Mouse (Mus musculus) MEL (cell line): ENCODE data around the gene Krtap6-1. TPM values are rescaled to one million over a fixed set of nuclear protein-coding genes. Genes with fewer than 3 reads are reported as not detected.
A peak's percentile ranks its signal among the peaks of the same experiment; 100 is the strongest.
"Not testable (repeated sequence)": the region's sequence is repeated elsewhere in the genome, so short reads cannot be mapped to it uniquely, and the experiment has no call there.

Source experiments
- DNase-seq: peaks from one replicate; pipeline ENCODE4 v3.0.0; 2011; ENCODE audit warnings: low read depth, low spot score
- H3K27ac ChIP-seq: 2 replicates; pipeline ENCODE4 v1.5.1; 2012; ENCODE audit warnings: low read depth, mild to moderate bottlenecking, control low read depth, low read length, moderate library complexity; ENCODE audit not compliant: control insufficient read depth
- H3K27me3 ChIP-seq, 2 experiments: fragments of 150-350 bp in 1 of 2; sonication (generic) in 1 of 2; 2 replicates each; pipeline ENCODE4 v1.6.1; 2012; ENCODE audit warnings: low read length in 2 of 2, mild to moderate bottlenecking in 2 of 2, improper control_type of control experiment in 1 of 2, moderate library complexity in 1 of 2; ENCODE audit not compliant: insufficient read depth in 2 of 2, control insufficient read depth in 1 of 2
- H3K36me3 ChIP-seq, 2 experiments: 2 replicates each; pipeline ENCODE4 v1.6.1; 2012 to 2014; ENCODE audit warnings: low read length in 2 of 2, improper control_type of control experiment in 1 of 2, inconsistent platforms in 1 of 2, mild to moderate bottlenecking in 1 of 2; ENCODE audit not compliant: insufficient read depth in 2 of 2, control insufficient read depth in 1 of 2
- H3K4me1 ChIP-seq, 2 experiments: fragments of 150-350 bp in 1 of 2; sonication (generic) in 1 of 2; 2 replicates each; pipeline ENCODE4 v1.6.1; 2012; ENCODE audit warnings: low read length in 2 of 2, improper control_type of control experiment in 1 of 2, mild to moderate bottlenecking in 1 of 2; ENCODE audit not compliant: insufficient read depth in 2 of 2, control insufficient read depth in 1 of 2
- H3K4me3 ChIP-seq, 2 experiments: fragments of 150-350 bp in 1 of 2; sonication (generic) in 1 of 2; 2 replicates each; pipeline ENCODE4 v1.5.1; 2012; ENCODE audit warnings: low read depth in 2 of 2, low read length in 2 of 2, mild to moderate bottlenecking in 2 of 2, moderate library complexity in 2 of 2, control low read depth in 1 of 2, improper control_type of control experiment in 1 of 2; ENCODE audit not compliant: control insufficient read depth in 1 of 2, insufficient read depth in 1 of 2
- H3K79me2 ChIP-seq: 2 replicates; pipeline ENCODE4 v1.6.1; 2012; ENCODE audit warnings: mild to moderate bottlenecking, low read length, moderate library complexity; ENCODE audit not compliant: control insufficient read depth, poor library complexity, insufficient read depth
- H3K9ac ChIP-seq: 2 replicates; pipeline ENCODE4 v1.6.1; 2012; ENCODE audit warnings: low read depth, mild to moderate bottlenecking, control low read depth, low read length, moderate library complexity; ENCODE audit not compliant: control insufficient read depth, poor library complexity, severe bottlenecking
- H3K9me3 ChIP-seq: fragments of 150-350 bp; sonication (generic); replicated peaks from 2 replicates; pipeline ENCODE4 v1.6.1; 2012; ENCODE audit warnings: mild to moderate bottlenecking, low read length, improper control_type of control experiment, moderate library complexity; ENCODE audit not compliant: insufficient read depth
- BHLHE40 ChIP-seq: IDR thresholded peaks from 2 replicates; pipeline ENCODE4 v1.6.1; 2012; ENCODE audit warnings: low read depth, mild to moderate bottlenecking, inconsistent platforms, low read length, improper control_type of control experiment, borderline replicate concordance
- CHD1 ChIP-seq: IDR thresholded peaks from 2 replicates; pipeline ENCODE4 v1.6.1; 2012; ENCODE audit warnings: low read depth, mild to moderate bottlenecking, inconsistent platforms, low read length, improper control_type of control experiment
- CHD2 ChIP-seq: IDR thresholded peaks from 2 replicates; pipeline ENCODE4 v1.6.1; 2011; ENCODE audit warnings: low read length, improper control_type of control experiment
- CTCF ChIP-seq, 3 experiments: IDR thresholded peaks in 2 of 3; conservative IDR thresholded peaks in 1 of 3; 2 replicates each; pipeline ENCODE4 v1.5.1; 2011 to 2012; ENCODE audit warnings: low read length in 3 of 3, low read depth in 2 of 3, mild to moderate bottlenecking in 2 of 3, improper control_type of control experiment in 1 of 3, inconsistent platforms in 1 of 3, mixed read lengths in 1 of 3, moderate library complexity in 1 of 3; ENCODE audit not compliant: control insufficient read depth in 1 of 3, insufficient read depth in 1 of 3, poor library complexity in 1 of 3, severe bottlenecking in 1 of 3
- E2F4 ChIP-seq: IDR thresholded peaks from 2 replicates; pipeline ENCODE4 v1.6.1; 2011; ENCODE audit warnings: low read depth, low read length, improper control_type of control experiment, borderline replicate concordance
- EP300 ChIP-seq, 2 experiments: IDR thresholded peaks; 2 replicates each; pipeline ENCODE4 v1.6.1; 2011; ENCODE audit warnings: improper control_type of control experiment in 2 of 2, low read length in 2 of 2, low read depth in 1 of 2, mild to moderate bottlenecking in 1 of 2
- GABPA ChIP-seq: IDR thresholded peaks from 2 replicates; pipeline ENCODE4 v1.6.1; 2012; ENCODE audit warnings: low read depth, mild to moderate bottlenecking, inconsistent platforms, low read length, improper control_type of control experiment, moderate library complexity
- GATA1 ChIP-seq: IDR thresholded peaks from 2 replicates; pipeline ENCODE4 v1.6.1; 2011; ENCODE audit warnings: low read depth, low read length, improper control_type of control experiment
- HCFC1 ChIP-seq: IDR thresholded peaks from 2 replicates; pipeline ENCODE4 v1.6.1; 2012; ENCODE audit warnings: low read depth, mild to moderate bottlenecking, inconsistent platforms, low read length, improper control_type of control experiment, moderate library complexity
- KAT2A ChIP-seq: conservative IDR thresholded peaks from 2 replicates; pipeline ENCODE4 v1.6.1; 2012; ENCODE audit warnings: low read depth, low read length, improper control_type of control experiment, inconsistent platforms
- MAFK ChIP-seq: IDR thresholded peaks from 2 replicates; pipeline ENCODE4 v1.6.1; 2011; ENCODE audit warnings: low read depth, mild to moderate bottlenecking, low read length, improper control_type of control experiment, borderline replicate concordance
- MXI1 ChIP-seq: IDR thresholded peaks from 2 replicates; pipeline ENCODE4 v1.6.1; 2011; ENCODE audit warnings: mild to moderate bottlenecking, low read depth, low read length, improper control_type of control experiment
- MYC ChIP-seq: IDR thresholded peaks from 2 replicates; pipeline ENCODE4 v1.6.1; 2011; ENCODE audit warnings: low read depth, mild to moderate bottlenecking, low read length, improper control_type of control experiment, moderate library complexity
- NELFE ChIP-seq: IDR thresholded peaks from 2 replicates; pipeline ENCODE4 v1.6.1; 2011; ENCODE audit warnings: low read depth, low read length, improper control_type of control experiment
- POLR2A ChIP-seq, 2 experiments: IDR thresholded peaks; 2 replicates each; pipeline ENCODE4 v1.6.1; 2011 to 2012; ENCODE audit warnings: low read length in 2 of 2, mild to moderate bottlenecking in 2 of 2, control low read depth in 1 of 2, improper control_type of control experiment in 1 of 2, low read depth in 1 of 2, moderate library complexity in 1 of 2; ENCODE audit not compliant: control insufficient read depth in 1 of 2, insufficient read depth in 1 of 2, poor library complexity in 1 of 2
- TAL1 ChIP-seq: IDR thresholded peaks from 2 replicates; pipeline ENCODE4 v1.6.1; 2012; ENCODE audit warnings: mild to moderate bottlenecking, inconsistent platforms, low read length, moderate library complexity, mixed read lengths
- TBP ChIP-seq: IDR thresholded peaks from 2 replicates; pipeline ENCODE4 v1.8.0; 2011; ENCODE audit warnings: low read depth, low read length, improper control_type of control experiment
- TCF12 ChIP-seq: IDR thresholded peaks from 2 replicates; pipeline ENCODE4 v1.6.1; 2014; ENCODE audit warnings: low read depth, mild to moderate bottlenecking, inconsistent platforms, low read length, improper control_type of control experiment, moderate library complexity
- UBTF ChIP-seq: IDR thresholded peaks from 2 replicates; pipeline ENCODE4 v1.6.1; 2012; ENCODE audit warnings: low read depth, mild to moderate bottlenecking, inconsistent platforms, low read length, improper control_type of control experiment, moderate library complexity, borderline replicate concordance; ENCODE audit not compliant: insufficient read depth
- USF2 ChIP-seq, 2 experiments: IDR thresholded peaks; 2 replicates each; pipeline ENCODE4 v1.6.1; 2011 to 2012; ENCODE audit warnings: improper control_type of control experiment in 2 of 2, low read length in 2 of 2, borderline replicate concordance in 1 of 2, inconsistent platforms in 1 of 2, low read depth in 1 of 2, mild to moderate bottlenecking in 1 of 2; ENCODE audit not compliant: insufficient read depth in 1 of 2
- ZMIZ1 ChIP-seq: IDR thresholded peaks from 2 replicates; pipeline ENCODE4 v1.6.1; 2012; ENCODE audit warnings: low read depth, mild to moderate bottlenecking, inconsistent platforms, low read length, improper control_type of control experiment, moderate library complexity
- ZNF384 ChIP-seq: IDR thresholded peaks from 2 replicates; pipeline ENCODE4 v1.6.1; 2012; ENCODE audit warnings: low read depth, mild to moderate bottlenecking, inconsistent platforms, low read length, improper control_type of control experiment
- polyA plus RNA-seq, 2 experiments: library from polyadenylated mRNA; stranded (reverse) in 1 of 2; unstranded in 1 of 2; fragments of >175 nt in 1 of 2; fragments of >200 nt in 1 of 2; gene quantifications; 2 replicates each; pipeline versions ENCODE4 v1.2.1 to v1.2.4; 2012; ENCODE audit warnings: low replicate concordance in 2 of 2, low read depth in 1 of 2; ENCODE audit not compliant: insufficient read length in 2 of 2, insufficient read depth in 1 of 2, missing spikeins in 1 of 2
- total RNA-seq: library from RNA; depleted of rRNA; stranded (reverse); fragments of 300-350 nt; gene quantifications from 2 replicates; pipeline ENCODE4 v1.2.3, GENCODE M21; 2012; rRNA removed

The Krtap6-1 gene
- not detected in 2 replicates for total RNA-seq
- not detected for polyA plus RNA-seq

DNA sequence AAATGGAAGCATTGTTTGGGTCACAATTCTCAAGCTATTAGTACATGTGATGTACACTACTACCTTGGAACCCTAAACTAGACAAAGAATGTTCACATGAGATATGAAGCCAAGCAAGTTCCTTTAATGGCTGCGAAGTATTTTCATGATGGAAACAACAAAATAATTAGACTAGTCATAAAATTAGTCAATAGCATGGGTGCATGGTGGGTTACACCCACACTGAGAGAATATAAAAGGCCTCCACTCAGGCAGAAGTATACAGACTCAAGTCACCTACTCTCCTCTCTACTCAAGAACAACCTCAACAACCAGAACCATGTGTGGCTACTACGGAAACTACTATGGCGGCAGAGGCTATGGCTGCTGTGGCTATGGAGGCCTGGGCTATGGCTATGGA is at the start of gene Krtap6-1:
Gene Krtap6-1 (plus strand): TSS at position 301 of the 400 bp plus-strand sequence.
- not testable (repeated sequence) for H3K9me3 ChIP-seq, H3K36me3 ChIP-seq, H3K9ac ChIP-seq, H3K79me2 ChIP-seq, H3K27me3 ChIP-seq, DNase-seq, H3K27ac ChIP-seq, H3K4me3 ChIP-seq, H3K4me1 ChIP-seq

DNA sequence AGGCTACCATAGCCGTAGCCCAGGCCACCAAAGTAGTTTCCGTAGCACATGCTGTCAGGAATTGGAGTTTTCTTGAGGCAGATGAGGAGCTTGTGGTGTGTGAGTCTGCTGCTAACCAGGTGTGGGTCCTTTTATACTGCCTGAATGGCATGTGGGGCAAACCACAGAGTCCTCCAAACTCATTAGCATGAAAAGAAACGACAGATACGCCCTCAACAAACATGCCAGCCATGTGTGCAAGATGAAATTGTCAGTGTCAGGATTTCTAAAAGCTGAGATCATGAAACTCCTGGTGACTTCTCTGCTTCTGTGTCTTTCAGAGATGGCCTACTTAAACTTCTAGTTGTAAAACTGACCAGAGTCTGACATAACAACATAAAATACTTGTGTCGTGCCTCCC is 20.8 kb upstream of the Krtap6-1 start, which contains the start of gene Krtap22-2:
Gene Krtap22-2 (minus strand): TSS at position 101 of the 400 bp plus-strand sequence.
- no peaks in the 10 kb centered on the region for H3K4me1 ChIP-seq

DNA sequence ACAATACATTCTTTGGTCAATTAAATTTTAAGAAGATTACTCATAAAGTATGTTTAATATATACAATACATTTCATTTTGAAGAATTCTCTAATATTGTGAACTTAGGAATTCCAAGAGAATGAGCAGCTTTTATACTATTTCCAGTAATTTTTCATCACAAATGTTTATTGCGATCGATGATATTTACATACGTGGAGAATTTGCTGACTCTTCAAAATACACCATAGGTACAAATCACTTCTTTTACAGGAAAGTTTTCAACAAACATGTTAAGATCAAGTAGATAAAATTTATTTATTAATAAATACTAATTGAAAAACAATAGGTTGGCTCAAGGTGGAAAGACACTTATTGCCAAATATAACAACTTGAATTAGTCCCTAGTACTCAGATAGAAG is 17.5 kb upstream of the Krtap6-1 start:
- Histone ChIP-seq H3K27me3 (no peaks in the 10 kb centered on the region), H3K4me1 (no peaks in the 10 kb centered on the region), H3K9ac (no peak overlapping the region), H3K27ac (no peak overlapping the region), H3K9me3 (no peaks in the 10 kb centered on the region), H3K36me3 (no peaks in the 10 kb centered on the region), H3K79me2 (no peaks in the 10 kb centered on the region), H3K4me3 (no peak overlapping the region)
- TF ChIP-seq HCFC1 (no peak), KAT2A (no peak), TBP (no peak), TAL1 (no peak), BHLHE40 (no peak), POLR2A (IDR thresholded peaks at IDR 0.05; ENCODE audit: control insufficient read depth in 1 of 2, insufficient read depth in 1 of 2, low read depth in 1 of 2, low read length in 2 of 2, poor library complexity in 1 of 2) (no peak), ZNF384 (no peak), NELFE (no peak), MXI1 (no peak), MYC (no peak)
- DNase-seq: no peak

More for the DNA sequence above, 20.8 kb upstream of the Krtap6-1 start, which contains the start of gene Krtap22-2:
- H3K9ac ChIP-seq: no peak within 1 kb of the TSS
- no peaks in the 10 kb centered on the region for H3K9me3 ChIP-seq
- no peak for DNase-seq
- TF ChIP-seq E2F4 (no peak), CHD2 (no peak), TCF12 (no peak), GABPA (no peak), EP300 (IDR thresholded peaks at IDR 0.05; ENCODE audit: low read depth in 1 of 2, low read length in 2 of 2) (no peak), ZMIZ1 (no peak), CTCF (IDR thresholded peaks at IDR 0.05 in 2 of 3, conservative IDR thresholded peaks at IDR 0.05 in 1 of 3; ENCODE audit: control insufficient read depth in 1 of 3, insufficient read depth in 1 of 3, low read depth in 2 of 3, low read length in 3 of 3, poor library complexity in 1 of 3, severe bottlenecking in 1 of 3) (no peak), GATA1 (no peak), ZNF384 (no peak), UBTF (no peak), USF2 (IDR thresholded peaks at IDR 0.05; ENCODE audit: borderline replicate concordance in 1 of 2, insufficient read depth in 1 of 2, low read depth in 1 of 2, low read length in 2 of 2) (no peak), CHD1 (no peak), POLR2A (IDR thresholded peaks at IDR 0.05; ENCODE audit: control insufficient read depth in 1 of 2, insufficient read depth in 1 of 2, low read depth in 1 of 2, low read length in 2 of 2, poor library complexity in 1 of 2) (no peak), MAFK (no peak), MYC (no peak)
- H3K27me3 ChIP-seq: no peaks in the 10 kb centered on the region
- no peak within 1 kb of the TSS for H3K4me3 ChIP-seq
- H3K79me2 ChIP-seq: no peaks in the 10 kb centered on the region
- H3K36me3 ChIP-seq: no peaks in the 10 kb centered on the region
- peak within 1 kb of the TSS; percentile 49; the same call in 1 of the 2 replicates for H3K27ac ChIP-seq

DNA sequence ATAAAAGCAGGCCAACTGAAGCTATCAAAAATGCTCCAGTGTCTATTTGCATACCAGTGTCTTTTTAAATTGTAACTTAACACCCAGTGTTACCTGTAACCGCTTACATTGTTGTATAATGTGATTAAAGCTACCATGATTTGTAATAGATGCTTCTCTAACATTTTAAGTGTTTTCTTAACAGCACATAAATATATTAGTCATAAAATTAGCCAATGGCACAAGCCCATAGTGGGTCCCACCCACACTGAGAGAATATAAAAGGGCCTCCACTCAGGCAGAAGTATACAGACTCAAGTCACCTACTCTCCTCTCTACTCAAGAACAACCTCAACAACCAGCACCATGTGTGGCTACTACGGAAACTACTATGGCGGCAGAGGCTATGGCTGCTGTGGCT is 16.5 kb upstream of the Krtap6-1 start, which contains the start of gene Gm10229:
Gene Gm10229 (plus strand): TSS at position 301 of the 400 bp plus-strand sequence.
- H3K9me3 ChIP-seq, H3K4me1 ChIP-seq, H3K36me3 ChIP-seq, H3K27me3 ChIP-seq, H3K79me2 ChIP-seq, H3K4me3 ChIP-seq, DNase-seq, H3K9ac ChIP-seq, H3K27ac ChIP-seq: not testable (repeated sequence)
